Mouse (Mus musculus) E14TG2a.4 (cell line): ENCODE data around the gene Olfr746.

Source experiments
- H3K27me3 ChIP-seq: 2 replicates; pipeline ENCODE4 v1.6.1; 2014; ENCODE audit warnings: low read length, control low read depth; ENCODE audit not compliant: insufficient read depth
- H3K36me3 ChIP-seq: 2 replicates; pipeline ENCODE4 v1.6.1; 2014; ENCODE audit warnings: low read length, control low read depth; ENCODE audit not compliant: insufficient read depth
- H3K4me1 ChIP-seq: replicated peaks from 2 replicates; pipeline ENCODE4 v1.6.1; 2014; ENCODE audit warnings: low read depth, low read length, control low read depth
- H3K4me3 ChIP-seq: replicated peaks from 2 replicates; pipeline ENCODE4 v1.5.1; 2014; ENCODE audit warnings: mild to moderate bottlenecking, low read length
- H3K9me3 ChIP-seq: 2 replicates; pipeline ENCODE4 v1.6.1; 2014; ENCODE audit warnings: low read length, control low read depth
- CTCF ChIP-seq: conservative IDR thresholded peaks from 2 replicates; pipeline ENCODE4 v1.5.1; 2014; ENCODE audit warnings: low read length
- NANOG ChIP-seq: IDR thresholded peaks from 2 replicates; pipeline ENCODE4 v1.6.1; 2014; ENCODE audit warnings: borderline replicate concordance, low read length, mixed read lengths
- POU5F1 ChIP-seq: IDR thresholded peaks from 2 replicates; pipeline ENCODE4 v1.6.1; 2014; ENCODE audit warnings: low read length, borderline replicate concordance

Olfr746 gene

DNA sequence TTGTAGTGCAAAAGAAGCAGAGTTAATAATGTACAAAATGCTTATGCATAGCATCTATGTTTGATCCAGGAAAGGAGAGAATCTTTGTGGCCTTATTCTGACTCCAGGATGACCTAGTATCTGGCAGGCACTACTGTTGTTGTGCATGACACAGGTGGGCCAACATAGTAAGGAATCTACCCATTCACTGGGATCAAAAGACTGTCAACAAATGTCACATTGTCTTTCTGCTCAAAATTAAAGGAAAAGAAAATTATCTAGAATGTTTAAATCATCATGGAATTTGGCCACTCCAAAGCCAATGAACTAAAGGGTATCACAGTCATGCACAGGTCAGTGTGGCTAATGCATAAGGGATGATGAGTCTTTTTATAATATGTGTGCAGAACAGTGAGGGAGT lies at the start of gene Olfr746:
Gene Olfr746 (plus strand): TSS at position 301 of the 400 bp plus-strand sequence.
- Histone ChIP-seq H3K9me3 (no peaks in the 10 kb centered on the region), H3K27me3 (no peaks in the 10 kb centered on the region), H3K36me3 (no peaks in the 10 kb centered on the region), H3K4me1 (no peaks in the 10 kb centered on the region), H3K4me3 (no peak within 1 kb of the TSS)
- TF ChIP-seq CTCF (no peak), NANOG (no peak), POU5F1 (no peak)

GRCm38 (mm10) chr14:50614579-50614978 lies 32.3 kb upstream of the Olfr746 start, which contains the start of gene Olfr744:
Gene Olfr744 (plus strand): TSS chr14:50614879.
- H3K9me3 ChIP-seq, result no peaks in the 10 kb centered on the region
- H3K27me3 ChIP-seq, result no peaks in the 10 kb centered on the region
- no peak for TF ChIP-seq POU5F1
- TF ChIP-seq CTCF, result no peak
- no peak for TF ChIP-seq NANOG

GRCm38 (mm10) chr14:50639088-50639487 lies 7.8 kb upstream of the Olfr746 start, which contains the start of gene Olfr745:
Gene Olfr745 (plus strand): TSS chr14:50639388.
- Histone ChIP-seq H3K4me1 (no peaks in the 10 kb centered on the region), H3K9me3 (no peaks in the 10 kb centered on the region), H3K27me3 (no peaks in the 10 kb centered on the region), H3K4me3 (no peak within 1 kb of the TSS), H3K36me3 (no peaks in the 10 kb centered on the region)
- no peak for TF ChIP-seq CTCF

More at GRCm38 (mm10) chr14:50614579-50614978, 32.3 kb upstream of the Olfr746 start, which contains the start of gene Olfr744:
- Histone ChIP-seq H3K4me1 (no peaks in the 10 kb centered on the region), H3K4me3 (no peak within 1 kb of the TSS), H3K36me3 (no peaks in the 10 kb centered on the region)

DNA sequence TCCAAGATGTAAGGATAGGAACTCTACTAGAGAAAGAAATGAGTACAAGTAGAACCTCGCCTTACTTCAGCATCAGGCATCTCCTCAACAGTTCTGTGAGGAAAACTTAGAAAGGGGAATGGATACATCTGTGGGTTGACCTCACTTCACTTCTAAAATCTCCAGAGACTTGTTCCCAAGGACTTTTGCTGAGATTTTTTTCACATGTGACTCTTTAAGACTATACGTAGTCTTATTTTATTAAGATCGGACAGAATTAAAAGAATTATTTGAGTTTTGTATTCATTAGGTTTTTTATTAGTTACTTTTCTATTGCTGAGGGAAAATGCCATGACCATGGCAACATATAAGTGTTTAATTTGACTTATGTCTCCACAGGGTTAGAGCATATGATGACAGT lies 46.2 kb downstream of the Olfr746 start, which contains the start of gene Olfr747:
Gene Olfr747 (minus strand): TSS at position 101 of the 400 bp plus-strand sequence.
- Histone ChIP-seq H3K36me3 (no peaks in the 10 kb centered on the region), H3K4me1 (no peaks in the 10 kb centered on the region), H3K9me3 (no peaks in the 10 kb centered on the region), H3K4me3 (no peak within 1 kb of the TSS), H3K27me3 (no peaks in the 10 kb centered on the region)
- no peak for TF ChIP-seq NANOG
- no peak for TF ChIP-seq CTCF
- TF ChIP-seq POU5F1, result no peak
